Mouse (Mus musculus) heart, embryonic 12.5 days (tissue): ENCODE data around the gene Slc16a6. TPM values are rescaled to one million over a fixed set of nuclear protein-coding genes. Genes with fewer than 3 reads are reported as not detected.

Experiments used
- ATAC-seq: fragments of 200-750 bp; cut with Nextera tagmentation; 2 replicates; pipeline ENCODE4 v1.8.0; 2017; ENCODE audit warnings: moderate TSS enrichment, moderate library complexity; ENCODE audit not compliant: insufficient number of reproducible peaks, low FRiP score
- H3K27ac ChIP-seq: fragments of 300-500 bp; sonication (generic); 2 replicates; pipeline ENCODE4 v1.5.1; 2016; ENCODE audit warnings: mild to moderate bottlenecking, moderate library complexity; ENCODE audit not compliant: poor library complexity, severe bottlenecking
- H3K27me3 ChIP-seq: fragments of 300-500 bp; sonication (generic); replicated peaks from 2 replicates; pipeline ENCODE4 v1.6.1; 2016; ENCODE audit warnings: mild to moderate bottlenecking, moderate library complexity
- H3K36me3 ChIP-seq: fragments of 300-500 bp; sonication (generic); 2 replicates; pipeline ENCODE4 v1.6.1; 2016; ENCODE audit warnings: mild to moderate bottlenecking, moderate library complexity
- H3K4me1 ChIP-seq: fragments of 300-500 bp; sonication (generic); replicated peaks from 2 replicates; pipeline ENCODE4 v1.6.1; 2016; ENCODE audit warnings: mild to moderate bottlenecking
- H3K4me2 ChIP-seq: fragments of 300-500 bp; sonication (generic); 2 replicates; pipeline ENCODE4 v1.6.1; 2016; ENCODE audit warnings: mild to moderate bottlenecking, moderate library complexity
- H3K4me3 ChIP-seq: fragments of 300-500 bp; sonication (generic); 2 replicates; pipeline ENCODE4 v1.5.1; 2016; ENCODE audit warnings: mild to moderate bottlenecking
- H3K9ac ChIP-seq: fragments of 300-500 bp; sonication (generic); 2 replicates; pipeline ENCODE4 v1.6.1; 2016; ENCODE audit warnings: mild to moderate bottlenecking, moderate library complexity
- H3K9me3 ChIP-seq: fragments of 300-500 bp; sonication (generic); replicated peaks from 2 replicates; pipeline ENCODE4 v1.6.1; 2016; ENCODE audit warnings: mild to moderate bottlenecking, moderate library complexity
- WGBS: fragments of 180-500 bp; shearing (Covaris S2); methylation state at CpG from one replicate; pipeline ENCODE4 v1.1.7; 2016; 5-methylcytosine and 5-hydroxymethylcytosine counted together
- polyA plus RNA-seq: library from polyadenylated mRNA; unstranded; fragments of >200 nt; fragmentation: Nextera tagmentation; extraction: Ambion mirVana; gene quantifications from 2 replicates; pipeline ENCODE4 v1.2.1, GENCODE M21; 2016

The Slc16a6 gene
- polyA plus RNA-seq, 1 experiment from 2014 or later, result 11.9 TPM

- ATAC-seq, result no peak
- H3K4me3 ChIP-seq, result no peak overlapping the region
- no peaks in the 10 kb centered on the region for H3K36me3 ChIP-seq
- no peak overlapping the region for H3K4me2 ChIP-seq
- H3K9ac ChIP-seq, result no peak overlapping the region
- H3K27me3 ChIP-seq, result no peaks in the 10 kb centered on the region
- 54% methylated on average over 8 of the region's 8 CpGs for WGBS
- H3K4me1 ChIP-seq, result peaks cover 18% of the 10 kb centered on the region
- H3K9me3 ChIP-seq, result no peaks in the 10 kb centered on the region
- no peak overlapping the region for H3K27ac ChIP-seq
These were observed 7.0 kb upstream of the Slc16a6 start for GRCm38 (mm10) chr11:109480440-109480839.

- no peak for ATAC-seq
- Histone ChIP-seq H3K4me1 (peaks cover 18% of the 10 kb centered on the region), H3K27ac (no peak overlapping the region), H3K4me2 (no peak overlapping the region), H3K4me3 (no peak overlapping the region), H3K27me3 (no peaks in the 10 kb centered on the region), H3K9ac (no peak overlapping the region), H3K9me3 (no peaks in the 10 kb centered on the region), H3K36me3 (no peaks in the 10 kb centered on the region)
- WGBS, result 66% methylated on average over 16 of the region's 16 CpGs
These were observed 6.3 kb upstream of the Slc16a6 start for GRCm38 (mm10) chr11:109479575-109480285.

- ATAC-seq, result no peak
These were observed 4.4 kb upstream of the Slc16a6 start for GRCm38 (mm10) chr11:109477606-109478380.

GRCm38 (mm10) chr11:109476653-109477052, 3.3 kb upstream of the Slc16a6 start:
- H3K27me3 ChIP-seq, result no peaks in the 10 kb centered on the region
- no peak overlapping the region for H3K27ac ChIP-seq
- peaks cover 23% of the 10 kb centered on the region for H3K4me1 ChIP-seq
- ATAC-seq, result no peak
- H3K9me3 ChIP-seq, result no peaks in the 10 kb centered on the region
- no peaks in the 10 kb centered on the region for H3K36me3 ChIP-seq
- no peak overlapping the region for H3K4me2 ChIP-seq
- no peak overlapping the region for H3K4me3 ChIP-seq
- WGBS, result 41% methylated on average over 6 of the region's 6 CpGs
- no peak overlapping the region for H3K9ac ChIP-seq

More at GRCm38 (mm10) chr11:109477606-109478380, 4.4 kb upstream of the Slc16a6 start:
- H3K27ac ChIP-seq, result no peak overlapping the region
- no peak overlapping the region for H3K9ac ChIP-seq
- H3K4me3 ChIP-seq, result no peak overlapping the region
- no peaks in the 10 kb centered on the region for H3K36me3 ChIP-seq
- H3K4me2 ChIP-seq, result no peak overlapping the region
- H3K27me3 ChIP-seq, result no peaks in the 10 kb centered on the region
- 45% methylated on average over 16 of the region's 16 CpGs for WGBS
- no peaks in the 10 kb centered on the region for H3K9me3 ChIP-seq
- peaks cover 18% of the 10 kb centered on the region for H3K4me1 ChIP-seq

DNA sequence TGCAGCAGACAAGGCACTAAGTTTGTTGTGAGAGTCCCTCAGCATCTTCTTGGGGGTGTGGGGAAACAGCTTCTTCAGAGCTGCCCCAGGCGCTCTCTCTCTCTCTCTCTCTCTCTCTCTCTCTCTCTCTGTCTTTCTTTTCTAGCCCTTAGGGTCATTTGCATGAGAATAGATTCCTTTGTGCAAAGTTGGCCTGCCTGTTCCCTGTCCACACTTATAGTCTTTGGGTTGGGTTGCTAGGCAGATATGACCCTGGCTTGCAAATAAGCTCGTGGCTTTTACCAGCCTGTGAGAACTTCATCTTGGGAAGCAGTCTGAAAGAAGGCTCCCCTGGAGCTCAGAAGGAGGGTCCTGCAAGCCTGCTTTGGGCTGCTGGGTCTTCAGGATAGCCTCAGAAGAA, 2.8 kb upstream of the Slc16a6 start:
- H3K4me3 ChIP-seq, result no peak overlapping the region
- no peak overlapping the region for H3K9ac ChIP-seq
- no peaks in the 10 kb centered on the region for H3K36me3 ChIP-seq
- H3K27ac ChIP-seq, result no peak overlapping the region
- H3K4me2 ChIP-seq, result no peak overlapping the region
- no peak for ATAC-seq
- H3K4me1 ChIP-seq, result peaks cover 27% of the 10 kb centered on the region
- WGBS, result 65% methylated on average over 2 of the region's 2 CpGs
- no peaks in the 10 kb centered on the region for H3K9me3 ChIP-seq
- H3K27me3 ChIP-seq, result no peaks in the 10 kb centered on the region

DNA sequence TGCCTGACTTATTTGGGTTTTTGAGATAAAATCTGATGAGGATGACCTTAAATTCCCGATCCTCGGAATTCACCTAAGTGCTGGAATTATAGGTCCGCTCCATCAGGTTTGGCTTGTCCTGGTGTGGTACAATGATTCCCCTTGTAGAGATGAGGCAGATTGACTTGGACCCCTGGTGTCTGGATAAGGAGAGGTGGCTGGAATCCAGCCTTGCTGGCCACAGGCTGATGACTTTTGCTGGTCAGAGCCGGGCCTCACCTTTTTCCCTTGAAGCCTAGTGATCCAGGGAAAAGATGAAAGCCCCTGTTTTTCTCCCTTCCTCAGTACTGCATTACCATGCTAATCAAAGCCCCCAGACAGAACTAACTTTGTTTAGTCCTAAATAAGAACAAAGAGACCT, 2.3 kb upstream of the Slc16a6 start:
- Histone ChIP-seq H3K9ac (no peak overlapping the region), H3K4me2 (no peak overlapping the region), H3K27ac (no peak overlapping the region), H3K36me3 (no peaks in the 10 kb centered on the region), H3K4me1 (peaks cover 31% of the 10 kb centered on the region), H3K27me3 (no peaks in the 10 kb centered on the region), H3K4me3 (no peak overlapping the region), H3K9me3 (no peaks in the 10 kb centered on the region)
- 81% methylated on average over 4 of the region's 4 CpGs for WGBS
- ATAC-seq, result no peak

DNA sequence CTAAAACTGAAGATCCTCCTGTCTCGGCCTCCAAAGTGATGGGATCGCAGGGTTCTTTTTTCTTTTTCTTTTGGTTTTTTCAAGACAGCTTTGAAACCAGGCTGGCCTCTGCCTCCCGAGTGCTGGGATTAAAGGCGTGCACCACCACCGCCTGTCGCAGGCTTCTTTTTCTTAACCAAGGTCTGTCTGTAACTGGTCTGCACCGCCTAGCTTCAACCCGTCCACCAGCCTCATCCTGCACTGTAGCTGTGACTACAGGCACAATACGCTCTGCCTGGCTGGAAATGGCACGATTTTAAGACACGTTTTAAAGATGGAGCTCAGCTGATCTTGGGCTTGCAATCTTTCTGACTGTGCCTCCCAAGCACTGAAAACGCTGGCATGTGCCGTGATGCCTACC, 1.4 kb upstream of the Slc16a6 start:
- 83% methylated on average over 13 of the region's 13 CpGs for WGBS
- Histone ChIP-seq H3K27ac (no peak overlapping the region), H3K9ac (no peak overlapping the region), H3K4me1 (peaks cover 31% of the 10 kb centered on the region), H3K4me2 (no peak overlapping the region), H3K4me3 (no peak overlapping the region), H3K9me3 (no peaks in the 10 kb centered on the region), H3K36me3 (no peaks in the 10 kb centered on the region), H3K27me3 (no peaks in the 10 kb centered on the region)
- ATAC-seq, result no peak

- Histone ChIP-seq H3K4me1 (peaks cover 31% of the 10 kb centered on the region), H3K9ac (peak overlapping the region; percentile 96), H3K36me3 (no peaks in the 10 kb centered on the region), H3K27ac (peak overlapping the region; percentile 94), H3K4me3 (peak overlapping the region; percentile 91), H3K4me2 (peak overlapping the region; percentile 79), H3K9me3 (no peaks in the 10 kb centered on the region), H3K27me3 (no peaks in the 10 kb centered on the region)
- WGBS, result 11% methylated on average over 14 of the region's 14 CpGs
- peak; percentile 9 for ATAC-seq
These were observed 816 bp upstream of the Slc16a6 start for GRCm38 (mm10) chr11:109474086-109474742.

DNA sequence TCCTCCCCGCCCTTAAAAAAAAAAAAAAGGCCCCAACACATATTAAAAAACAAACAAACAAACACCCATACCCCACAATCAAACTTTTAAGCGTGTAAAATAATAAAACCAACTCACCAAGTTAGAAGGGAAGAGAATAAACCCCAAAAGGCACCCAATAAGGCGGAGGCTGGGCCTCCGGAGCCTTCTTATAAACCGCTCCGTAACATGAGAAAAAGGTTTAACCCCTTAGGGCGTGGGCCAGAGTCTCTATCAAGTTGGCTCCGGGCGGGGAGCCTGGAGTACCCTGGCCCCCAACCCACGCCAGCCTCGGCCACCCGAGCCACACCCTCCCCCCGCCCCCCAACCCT, 602 bp downstream of the Slc16a6 start:
- peak overlapping the region; percentile 91 for H3K4me3 ChIP-seq
- peak overlapping the region; percentile 79 for H3K4me2 ChIP-seq
- ATAC-seq, result no peak; the same call in 1 of the 2 replicates
- H3K27ac ChIP-seq, result peak overlapping the region; percentile 94
- H3K4me1 ChIP-seq, result peaks cover 29% of the 10 kb centered on the region
- H3K36me3 ChIP-seq, result no peaks in the 10 kb centered on the region
- no peaks in the 10 kb centered on the region for H3K27me3 ChIP-seq
- WGBS, result 1% methylated on average over 13 of the region's 13 CpGs
- no peaks in the 10 kb centered on the region for H3K9me3 ChIP-seq
- peak overlapping the region; percentile 96 for H3K9ac ChIP-seq

GRCm38 (mm10) chr11:109472171-109472691, 1.2 kb downstream of the Slc16a6 start:
- Histone ChIP-seq H3K4me3 (peak overlapping the region; percentile 91), H3K9ac (peak overlapping the region; percentile 80), H3K4me2 (peak overlapping the region; percentile 79), H3K36me3 (no peaks in the 10 kb centered on the region), H3K27me3 (no peaks in the 10 kb centered on the region), H3K27ac (peak overlapping the region; percentile 35), H3K4me1 (peaks cover 23% of the 10 kb centered on the region), H3K9me3 (no peaks in the 10 kb centered on the region)
- peak; percentile 27 for ATAC-seq
- under 1% methylated on average over 33 of the region's 33 CpGs for WGBS
